Mouse (Mus musculus) cerebellum, postnatal 14 days (tissue): ENCODE results near the gene Capn6.
A peak's percentile ranks its signal among the peaks of the same experiment; 100 is the strongest.

Source experiments
- DNase-seq, 2 experiments: peaks; one replicate each; pipeline ENCODE4 v3.0.0; 2021; ENCODE audit warnings: mixed read lengths in 2 of 2

Capn6 gene

DNA sequence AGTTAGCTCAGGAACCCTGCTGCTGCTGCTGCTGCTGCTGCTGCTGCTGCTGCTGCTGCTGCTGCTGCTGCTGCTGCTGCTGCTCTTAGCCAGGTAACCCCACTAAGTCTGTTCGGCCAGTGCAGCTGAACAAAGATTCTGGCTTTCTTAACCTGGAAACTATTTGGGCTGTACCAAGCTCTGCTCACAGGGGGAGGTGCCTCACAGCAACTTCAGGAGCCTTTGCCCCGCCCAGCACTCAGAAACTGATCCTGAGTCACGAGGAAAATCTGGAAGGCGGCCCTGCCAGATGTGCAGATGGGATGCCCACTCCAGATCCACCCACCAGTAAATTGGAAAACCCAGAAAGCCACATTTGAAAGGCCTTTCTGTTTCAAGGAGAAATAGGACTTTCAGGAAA, at the start of gene Capn6:
Gene Capn6 (minus strand): TSS at position 203 of the 400 bp plus-strand sequence.
- no peak for DNase-seq

GRCm38 (mm10) chrX:143867129-143867664, 40.0 kb upstream of the Capn6 start:
- DNase-seq = no peak

DNA sequence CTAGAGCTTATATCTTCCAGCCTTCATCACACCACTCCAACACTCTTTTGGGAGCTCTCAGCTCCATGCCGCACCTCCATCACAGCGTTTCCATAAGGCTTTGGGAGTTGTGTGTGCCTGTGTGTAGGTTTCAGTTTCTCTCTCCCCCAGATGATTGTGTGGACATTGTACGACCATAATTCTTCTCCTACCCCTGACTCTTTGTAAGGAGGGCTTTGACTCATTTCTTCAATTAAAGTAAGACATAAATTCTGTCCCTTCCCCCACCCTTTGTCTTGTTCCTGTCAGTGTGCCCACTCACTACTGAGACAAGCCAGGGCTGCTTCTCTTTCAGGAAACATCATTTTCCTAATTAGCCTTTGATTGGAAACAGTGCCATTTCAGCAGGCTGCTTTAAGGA, 24.1 kb upstream of the Capn6 start:
- no peak for DNase-seq

- no peak for DNase-seq
Measured at GRCm38 (mm10) chrX:143849969-143850368, 22.8 kb upstream of the Capn6 start.

- no peak for DNase-seq
Measured at GRCm38 (mm10) chrX:143846637-143847036, 19.4 kb upstream of the Capn6 start.

DNA sequence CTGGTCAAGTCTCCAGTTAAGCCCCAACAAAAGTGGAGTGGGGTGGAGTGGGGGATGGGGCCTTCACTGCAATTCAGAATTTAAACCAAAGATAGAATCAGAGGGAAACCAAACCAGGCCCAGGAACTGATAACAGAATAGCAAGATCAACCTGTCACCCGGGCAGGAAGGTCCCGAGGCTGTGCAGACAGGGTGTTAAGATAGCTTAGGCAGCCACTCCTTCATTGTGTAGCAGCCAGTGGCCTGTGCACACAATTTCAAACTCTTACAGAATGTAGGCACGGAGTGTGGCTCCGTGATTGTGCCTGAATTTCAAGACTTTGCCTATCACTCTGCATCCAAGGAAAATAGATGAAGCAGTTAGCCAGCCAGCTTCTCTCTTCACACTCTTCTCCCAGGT, 693 bp downstream of the Capn6 start:
- no peak for DNase-seq

- DNase-seq = peak in 1 of 2 experiments; percentile 3
Measured at GRCm38 (mm10) chrX:143818961-143819360, 8.3 kb downstream of the Capn6 start.

DNA sequence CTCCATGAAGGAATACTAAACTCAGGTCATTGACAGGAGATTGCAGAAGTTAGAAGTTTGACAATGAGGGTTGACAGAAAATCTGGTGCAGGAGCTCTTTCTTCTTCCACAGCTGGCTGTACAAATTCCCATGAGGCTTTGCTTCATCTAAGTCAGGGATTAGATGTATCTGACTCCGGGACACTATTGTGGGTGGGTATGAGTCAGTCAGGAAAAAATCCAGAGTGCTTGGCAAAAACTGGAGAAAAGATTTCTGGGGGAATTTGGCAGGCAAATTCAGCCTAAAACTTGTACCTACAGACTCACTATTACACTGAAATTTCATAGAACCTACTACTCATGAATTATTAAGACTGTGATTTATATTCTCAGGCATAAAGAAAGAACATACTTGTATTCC, 11.3 kb downstream of the Capn6 start:
- DNase-seq = no peak

DNA sequence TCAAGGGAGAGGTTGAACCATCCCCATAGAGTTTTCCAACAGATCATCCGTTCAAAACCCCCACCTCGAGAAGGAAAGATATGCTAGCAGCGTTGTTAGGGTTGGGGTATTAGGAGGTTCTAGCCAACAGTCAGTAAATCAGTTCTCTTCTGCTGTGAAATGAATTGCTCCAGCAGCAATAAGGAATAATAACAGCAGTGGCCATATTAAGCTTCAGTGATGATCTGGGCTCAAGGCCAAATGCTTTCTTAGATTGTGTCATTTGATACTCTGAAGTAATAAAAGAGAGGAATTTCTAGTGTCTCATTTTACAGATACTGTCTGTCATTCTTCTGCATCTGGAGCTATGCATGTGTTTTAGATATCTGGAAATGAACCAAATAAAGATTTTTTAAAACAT, 64.7 kb downstream of the Capn6 start:
- no peak for DNase-seq
